Mouse (Mus musculus): Measurements from ENCODE around the gene Slc48a1. TPM values are rescaled to one million over a fixed set of nuclear protein-coding genes. Genes with fewer than 3 reads are reported as not detected.

Gene Slc48a1
- total and polyA plus RNA-seq, 3 experiments = 116 to 299 TPM; not detected in 1

GRCm38 (mm10) chr15:97808532-97808931 is 30.2 kb downstream of the Slc48a1 start (continued):
- TF ChIP-seq ZMIZ1 (IDR thresholded peaks at IDR 0.05; ENCODE audit: low read depth, low read length) (no peak), ZNF384 (IDR thresholded peaks at IDR 0.05; ENCODE audit: low read depth, low read length) (no peak), E2F4 (IDR thresholded peaks at IDR 0.05; ENCODE audit: borderline replicate concordance, low read depth, low read length) (no peak), MYC (IDR thresholded peaks at IDR 0.05; ENCODE audit: low read depth, low read length) (no peak), RCOR1 (IDR thresholded peaks at IDR 0.05; ENCODE audit: low read depth, low read length) (no peak), EP300 (IDR thresholded peaks at IDR 0.05; ENCODE audit: low read depth in 1 of 2, low read length in 2 of 2) (no peak), KAT2A (conservative IDR thresholded peaks at IDR 0.05; ENCODE audit: low read depth, low read length) (no peak), MXI1 (IDR thresholded peaks at IDR 0.05; ENCODE audit: low read depth, low read length) (no peak)

DNA sequence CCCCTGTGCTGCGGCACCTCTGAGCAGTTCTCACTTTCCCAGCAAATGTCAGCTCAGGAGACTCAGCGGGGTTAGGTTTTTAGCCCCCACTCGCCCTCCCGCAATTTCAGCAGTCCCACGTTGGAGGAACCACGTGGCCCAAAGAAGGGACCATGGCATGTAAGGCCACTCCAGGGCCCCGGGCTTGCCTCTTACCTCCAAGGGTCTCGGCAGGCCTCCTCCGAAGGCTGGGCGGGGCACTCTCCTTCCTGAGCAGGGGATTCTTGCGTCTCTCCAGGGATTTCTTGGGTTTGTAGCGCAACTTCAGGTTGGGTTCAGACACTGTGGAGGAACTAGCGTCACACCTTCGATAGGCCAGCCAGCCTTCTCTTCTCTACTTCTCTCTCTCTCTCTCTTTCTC is 30.9 kb downstream of the Slc48a1 start:
- TF ChIP-seq KAT2A (conservative IDR thresholded peaks at IDR 0.05; ENCODE audit: low read depth, low read length) (no peak), POLR2A (IDR thresholded peaks at IDR 0.05; ENCODE audit: control insufficient read depth in 1 of 2, insufficient read depth in 1 of 2, low read depth in 1 of 2, low read length in 2 of 2, poor library complexity in 1 of 2) (no peak), GATA1 (IDR thresholded peaks at IDR 0.05; ENCODE audit: low read depth, low read length) (no peak), CHD2 (IDR thresholded peaks at IDR 0.05; ENCODE audit: low read length) (no peak), ETS1 (IDR thresholded peaks at IDR 0.05; ENCODE audit: low read depth, low read length) (no peak), SIN3A (IDR thresholded peaks at IDR 0.05; ENCODE audit: low read length) (no peak), TCF12 (IDR thresholded peaks at IDR 0.05; ENCODE audit: low read depth, low read length) (no peak), BHLHE40 (IDR thresholded peaks at IDR 0.05; ENCODE audit: borderline replicate concordance, low read depth, low read length) (no peak), RCOR1 (IDR thresholded peaks at IDR 0.05; ENCODE audit: low read depth, low read length) (no peak), E2F4 (IDR thresholded peaks at IDR 0.05; ENCODE audit: borderline replicate concordance, low read depth, low read length) (no peak), RAD21 (IDR thresholded peaks at IDR 0.05; ENCODE audit: low read depth, low read length) (no peak), POLR2AphosphoS2 (IDR thresholded peaks at IDR 0.05; ENCODE audit: low read length) (no peak), CTCF (IDR thresholded peaks at IDR 0.05 in 2 of 3, conservative IDR thresholded peaks at IDR 0.05 in 1 of 3; ENCODE audit: control insufficient read depth in 1 of 3, insufficient read depth in 1 of 3, low read depth in 2 of 3, low read length in 3 of 3, poor library complexity in 1 of 3, severe bottlenecking in 1 of 3) (no peak), ZC3H11A (IDR thresholded peaks at IDR 0.05; ENCODE audit: low read depth, low read length) (no peak), UBTF (IDR thresholded peaks at IDR 0.05; ENCODE audit: borderline replicate concordance, insufficient read depth, low read depth, low read length) (no peak), GABPA (IDR thresholded peaks at IDR 0.05; ENCODE audit: low read depth, low read length) (no peak)
- no peak overlapping the region for H3K27ac ChIP-seq (ENCODE audit: control insufficient read depth, low read depth, low read length)
- no peaks in the 10 kb centered on the region for H3K4me1 ChIP-seq (ENCODE audit: control insufficient read depth in 1 of 2, insufficient read depth in 2 of 2, low read length in 2 of 2)
- no peaks in the 10 kb centered on the region for H3K9me3 ChIP-seq (replicated peaks; ENCODE audit: insufficient read depth, low read length)
- DNase-seq (ENCODE audit: low read depth, low spot score) = no peak
- H3K79me2 ChIP-seq (ENCODE audit: control insufficient read depth, insufficient read depth, low read length, poor library complexity) = peaks cover 14% of the 10 kb centered on the region; the same call in 1 of the 2 replicates
- H3K9ac ChIP-seq (ENCODE audit: control insufficient read depth, low read depth, low read length, poor library complexity, severe bottlenecking) = no peak overlapping the region
- no peaks in the 10 kb centered on the region for H3K27me3 ChIP-seq (ENCODE audit: control insufficient read depth in 1 of 2, insufficient read depth in 2 of 2, low read length in 2 of 2)
- H3K36me3 ChIP-seq (ENCODE audit: control insufficient read depth in 1 of 2, insufficient read depth in 2 of 2, low read length in 2 of 2) = peaks cover 0 to 54% of the 10 kb centered on the region in 2 experiments; a peak in 2 of 4 replicates
- no peak overlapping the region for H3K4me3 ChIP-seq (ENCODE audit: control insufficient read depth in 1 of 2, insufficient read depth in 1 of 2, low read depth in 2 of 2, low read length in 2 of 2)

Data from MEL (cell line).